Mouse (Mus musculus): ENCODE measurements at regions not wholly inside any gene's neighbourhood (a gene's known extent, or its start where the extent isn't known, plus 50 kb on each side); places are given as distances from the start of the nearest gene placed in this dataset.

DNA sequence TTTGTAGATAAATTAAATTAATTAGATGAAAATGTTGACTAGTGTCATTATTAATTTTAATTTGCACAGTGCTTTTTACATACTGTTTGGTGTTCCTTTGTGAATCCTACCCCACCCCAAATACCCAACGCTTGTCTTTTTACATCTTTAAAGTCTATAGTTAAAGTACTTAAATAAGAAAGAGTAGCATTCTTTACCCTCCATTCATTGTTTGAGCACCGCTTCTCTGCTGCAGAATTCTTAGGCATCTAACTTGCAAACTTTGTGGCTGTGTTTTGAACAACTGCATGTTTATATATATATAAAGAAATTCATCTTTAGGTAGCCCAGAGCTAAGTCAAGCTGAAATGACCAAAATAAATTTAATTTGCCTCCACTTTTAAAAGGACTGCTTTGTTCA is 140.9 kb downstream of the Lca5 start:
- no peak for TF ChIP-seq CTCF (conservative IDR thresholded peaks at IDR 0.05 in 1 of 2, IDR thresholded peaks at IDR 0.05 in 1 of 2; ENCODE audit: low read depth in 2 of 2, low read length in 2 of 2)
- TF ChIP-seq POLR2A (IDR thresholded peaks at IDR 0.05; ENCODE audit: low read depth, low read length) = no peak
- no peak for TF ChIP-seq NELFE (IDR thresholded peaks at IDR 0.05; ENCODE audit: low read depth, low read length)
- no peak for TF ChIP-seq RCOR1 (conservative IDR thresholded peaks at IDR 0.05; ENCODE audit: low read depth, low read length)
- no peak for TF ChIP-seq MYC (IDR thresholded peaks at IDR 0.05; ENCODE audit: low read depth, low read length)
- no peak for TF ChIP-seq EP300 (IDR thresholded peaks at IDR 0.05; ENCODE audit: low read length)
